Mouse (Mus musculus): ENCODE measurements around the gene Usp30.

Gene Usp30

GRCm38 (mm10) chr5:114129550-114130210, 64.4 kb downstream of the Usp30 start:
- DNase-seq: no peak

GRCm38 (mm10) chr5:114130211-114130605, 64.9 kb downstream of the Usp30 start, which contains the start of gene Ung:
TSS of gene Ung (plus strand) at chr5:114130386.
- peak in 1 of 2 experiments; percentile 76 for DNase-seq

GRCm38 (mm10) chr5:114130698-114131520, 65.6 kb downstream of the Usp30 start:
- peak; percentile 97 to 98 for DNase-seq

- peak in 1 of 2 experiments; percentile 72 for DNase-seq
Observed at GRCm38 (mm10) chr5:114131521-114131840, 66.2 kb downstream of the Usp30 start.

- no peak for DNase-seq
Observed at GRCm38 (mm10) chr5:114132841-114133240, 67.6 kb downstream of the Usp30 start.

GRCm38 (mm10) chr5:114134091-114134534, 68.9 kb downstream of the Usp30 start:
- DNase-seq: peak; percentile 57 to 74

- DNase-seq: no peak
Observed at GRCm38 (mm10) chr5:114135516-114135915, 70.3 kb downstream of the Usp30 start.

- DNase-seq: no peak
Observed at GRCm38 (mm10) chr5:114137481-114138276, 72.4 kb downstream of the Usp30 start.

GRCm38 (mm10) chr5:114138277-114139164, 73.3 kb downstream of the Usp30 start:
- DNase-seq: no peak

GRCm38 (mm10) chr5:114139175-114139574, 73.9 kb downstream of the Usp30 start:
- peak; percentile 42 to 73 for DNase-seq

GRCm38 (mm10) chr5:114146028-114146888, 81.0 kb downstream of the Usp30 start, which contains the start of gene Acacb:
TSS of gene Acacb (plus strand) at chr5:114146535.
- DNase-seq: no peak

- DNase-seq: no peak
Observed at GRCm38 (mm10) chr5:114147043-114147972, 82.0 kb downstream of the Usp30 start.

GRCm38 (mm10) chr5:114152359-114153092, 87.3 kb downstream of the Usp30 start:
- DNase-seq: no peak

GRCm38 (mm10) chr5:114153490-114153889, 88.2 kb downstream of the Usp30 start:
- no peak for DNase-seq

GRCm38 (mm10) chr5:114154765-114155164, 89.5 kb downstream of the Usp30 start:
- no peak for DNase-seq

GRCm38 (mm10) chr5:114155168-114155933, 90.1 kb downstream of the Usp30 start:
- DNase-seq: no peak

- DNase-seq: no peak
Observed at GRCm38 (mm10) chr5:114157236-114157635, 92.0 kb downstream of the Usp30 start.

GRCm38 (mm10) chr5:114161424-114161823, 96.2 kb downstream of the Usp30 start:
- no peak for DNase-seq
